Mouse (Mus musculus) megakaryocyte, embryonic 14.5 days (primary cell): ENCODE results near the gene Fosb.

Experiments used
- FLI1 ChIP-seq: IDR thresholded peaks from 2 replicates; pipeline ENCODE4 v1.6.1; 2012; ENCODE audit warnings: low read length, inconsistent platforms, mixed read lengths
- GATA1 ChIP-seq: IDR thresholded peaks from 3 replicates; pipeline ENCODE4 v1.6.1; 2012; ENCODE audit warnings: mixed read lengths, low read length, inconsistent platforms, borderline replicate concordance

DNA sequence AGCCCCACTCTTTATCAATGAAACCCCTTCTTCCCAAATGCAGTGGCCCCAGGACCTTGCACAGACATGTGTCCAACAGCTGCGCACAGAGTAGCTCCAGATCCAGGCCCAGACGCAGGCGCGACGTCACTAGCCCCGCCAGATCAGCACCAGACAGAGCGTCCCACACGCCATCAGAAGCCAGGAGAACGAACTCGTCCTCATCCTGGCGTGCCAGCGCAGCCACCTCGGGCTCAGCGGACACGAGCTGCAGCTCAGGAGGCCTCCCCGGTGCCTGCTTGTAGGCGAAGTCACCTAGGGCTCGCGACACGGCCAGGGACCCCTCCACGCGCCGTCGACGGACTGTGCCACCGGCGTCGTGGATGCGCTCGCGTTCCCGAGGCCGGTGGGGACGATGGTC is 30.8 kb downstream of the Fosb start:
- TF ChIP-seq GATA1 = no peak
- TF ChIP-seq FLI1 = no peak
